Mouse (Mus musculus): ENCODE data around the gene Armc7.
A peak's percentile ranks its signal among the peaks of the same experiment; 100 is the strongest.
"Not testable (repeated sequence)": the region's sequence is repeated elsewhere in the genome, so short reads cannot be mapped to it uniquely, and the experiment has no call there.

Armc7 gene

DNA sequence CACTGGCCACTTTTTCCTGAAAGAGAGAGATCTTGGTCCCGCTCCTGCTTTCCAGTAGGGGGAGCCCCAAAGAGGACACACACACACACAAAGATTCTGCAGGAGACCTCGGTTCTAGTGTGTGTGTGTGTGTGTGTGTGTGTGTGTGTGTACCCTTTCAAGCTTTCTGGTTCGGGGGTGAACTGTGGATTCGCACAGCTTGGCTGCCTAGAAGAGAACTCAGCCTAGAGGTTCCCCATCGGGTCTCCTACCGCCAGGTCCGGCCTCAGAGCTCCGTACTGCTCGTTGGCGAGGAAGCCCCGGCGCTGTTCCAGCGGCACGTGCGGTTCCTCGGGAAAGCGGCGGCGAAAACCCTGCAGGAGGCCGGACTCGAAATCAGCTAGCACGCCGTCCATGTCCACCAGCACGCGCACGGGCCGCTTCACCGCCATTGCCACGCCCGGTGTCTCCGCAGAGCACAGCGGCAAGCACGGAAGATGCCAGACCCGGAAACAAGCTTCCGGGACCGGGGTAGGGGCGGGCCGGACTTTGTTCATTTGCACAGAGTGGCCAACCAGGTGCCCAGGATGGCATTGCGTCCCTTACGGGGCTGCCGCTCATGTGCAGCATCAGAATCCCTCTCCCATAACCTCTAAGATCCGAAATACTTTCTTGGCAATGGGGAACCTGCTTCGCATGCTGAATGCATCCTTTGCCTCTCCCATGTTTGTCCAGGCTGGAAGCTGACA lies 16.1 kb downstream of the Armc7 start, which contains the start of gene Nt5c:
Nt5c (minus strand) TSS at position 507 of the 728 bp plus-strand sequence.
- DNase-seq, result peak; percentile 84 to 85

DNA sequence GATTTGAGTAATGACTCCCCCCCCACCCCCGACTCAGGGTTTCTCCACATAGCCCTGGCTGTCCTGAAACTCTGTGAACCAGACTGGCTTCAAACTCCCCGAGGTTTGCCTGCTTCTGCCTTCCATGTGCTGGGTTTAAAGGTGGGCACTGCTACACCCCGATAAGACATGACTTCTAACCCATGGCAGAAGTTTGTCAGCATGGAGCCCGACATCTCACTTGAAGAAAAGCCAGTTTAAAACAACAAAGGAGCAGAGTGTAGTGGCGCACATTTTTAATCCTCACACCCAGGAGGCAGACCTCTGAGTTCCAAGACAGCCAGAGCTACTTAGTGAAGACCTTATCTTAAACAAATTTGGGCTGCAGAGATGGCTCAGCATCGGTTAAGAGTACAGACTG lies 16.9 kb downstream of the Armc7 start:
- DNase-seq, result no peak

DNA sequence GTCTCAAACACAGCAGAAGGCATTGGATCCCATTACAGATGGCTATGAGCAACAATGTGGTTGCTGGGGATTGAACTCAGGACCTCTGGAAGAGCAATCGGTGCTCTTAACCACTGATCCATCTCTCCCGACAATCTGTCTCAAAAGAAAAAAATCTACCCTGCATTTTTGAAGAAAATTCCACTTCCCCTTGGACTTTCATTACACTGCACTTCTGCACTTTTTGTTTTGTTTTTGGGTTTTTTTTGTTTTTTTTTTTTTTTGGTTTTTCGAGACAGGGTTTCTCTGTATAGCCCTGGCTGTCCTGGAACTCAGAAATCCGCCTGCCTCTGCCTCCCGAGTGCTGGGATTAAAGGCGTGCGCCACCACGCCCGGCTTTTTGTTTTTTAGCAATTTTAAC lies 21.1 kb downstream of the Armc7 start:
- not testable (repeated sequence) for DNase-seq

DNA sequence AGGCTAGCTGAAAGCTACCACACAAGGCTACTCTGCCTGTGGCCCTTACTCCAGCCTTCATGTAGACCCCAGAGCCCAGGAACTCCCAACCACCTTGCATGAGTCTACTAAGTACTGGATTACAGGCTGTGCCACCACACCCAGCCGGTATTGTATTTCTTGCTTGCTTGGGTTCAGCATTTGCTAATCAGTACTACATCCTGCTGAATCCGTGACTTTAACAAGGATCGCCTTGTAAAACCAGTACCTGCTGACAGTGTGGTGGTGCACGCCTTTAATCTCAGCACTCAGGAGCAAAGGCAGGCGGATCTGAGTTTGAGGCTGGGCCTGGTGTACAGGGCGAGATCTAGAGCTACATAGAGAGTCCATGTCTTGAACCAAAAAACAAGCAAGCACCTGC lies 27.2 kb downstream of the Armc7 start:
- no peak for DNase-seq

DNA sequence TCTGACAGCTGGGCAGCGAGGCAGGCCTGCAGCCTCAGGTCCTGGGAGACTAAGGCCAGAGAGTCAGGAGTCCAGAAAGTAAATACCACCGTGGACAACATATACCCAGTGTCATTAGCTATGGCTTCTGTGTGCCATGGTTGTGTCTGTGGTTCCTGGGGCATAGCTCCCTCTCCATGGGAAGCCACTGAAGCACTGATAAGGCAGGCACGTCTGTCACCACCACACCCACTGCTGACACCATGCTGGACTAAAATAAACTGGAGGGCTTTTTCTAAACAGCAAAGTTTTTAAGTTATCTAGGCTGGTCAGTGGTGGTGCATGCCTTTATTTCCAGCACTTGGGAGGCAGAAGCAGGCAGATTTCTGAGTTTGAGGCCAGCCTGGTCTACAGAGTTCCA lies 31.1 kb downstream of the Armc7 start:
- DNase-seq, result no peak

DNA sequence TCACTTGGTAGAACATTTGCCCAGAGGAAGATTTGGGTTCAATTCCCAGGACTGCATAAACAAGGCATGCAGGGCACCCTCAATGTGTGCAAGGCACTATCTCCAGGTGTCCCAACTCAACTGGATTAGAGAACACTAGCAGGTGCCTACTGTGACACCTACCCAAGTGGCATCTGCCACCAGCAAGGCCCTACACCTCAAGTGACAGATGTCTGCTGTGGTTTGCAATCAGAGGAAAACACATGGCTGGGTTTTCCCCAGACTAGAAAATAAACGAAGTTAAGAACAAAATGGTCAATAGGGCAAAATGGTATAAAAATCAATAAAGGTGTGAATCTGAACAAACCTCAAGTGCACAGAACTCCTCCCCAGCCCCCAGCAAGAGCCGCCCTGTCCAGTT lies 32.6 kb downstream of the Armc7 start:
- no peak for DNase-seq

DNA sequence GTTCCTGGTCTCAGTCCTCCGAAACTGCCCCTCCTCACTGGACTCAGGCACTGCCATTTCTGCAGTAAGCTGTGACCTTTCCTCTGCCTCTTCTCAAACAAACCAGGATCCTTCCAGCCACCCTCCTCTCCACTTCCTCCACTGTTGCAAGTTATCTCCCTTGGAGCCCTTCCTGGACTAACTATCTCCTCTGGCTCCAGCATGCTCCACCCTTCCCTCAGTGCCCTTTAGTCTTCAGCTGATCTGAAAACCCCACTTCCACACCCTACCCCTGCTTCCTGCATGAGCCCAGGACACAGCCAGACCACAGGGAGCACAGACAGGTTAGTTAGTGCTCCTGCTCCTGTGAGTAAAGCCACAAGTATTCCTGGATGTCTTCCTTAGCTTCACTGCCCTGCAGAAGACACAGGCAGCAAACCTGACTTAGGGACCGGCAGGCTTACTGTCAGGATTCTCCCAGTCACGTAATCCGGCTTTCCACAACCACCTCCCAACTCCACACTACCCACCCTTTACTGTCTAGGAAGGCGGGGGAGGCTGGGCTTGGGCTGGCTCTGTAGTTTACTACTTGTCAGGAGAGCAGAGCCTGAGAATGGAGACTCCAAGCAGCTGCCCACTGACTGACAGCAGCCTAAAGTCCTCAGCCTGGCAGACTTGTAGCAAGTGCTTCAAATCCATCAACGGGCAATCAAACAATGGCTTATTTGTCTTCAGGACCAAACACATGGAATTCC lies 34.5 kb downstream of the Armc7 start:
- no peak for DNase-seq

DNA sequence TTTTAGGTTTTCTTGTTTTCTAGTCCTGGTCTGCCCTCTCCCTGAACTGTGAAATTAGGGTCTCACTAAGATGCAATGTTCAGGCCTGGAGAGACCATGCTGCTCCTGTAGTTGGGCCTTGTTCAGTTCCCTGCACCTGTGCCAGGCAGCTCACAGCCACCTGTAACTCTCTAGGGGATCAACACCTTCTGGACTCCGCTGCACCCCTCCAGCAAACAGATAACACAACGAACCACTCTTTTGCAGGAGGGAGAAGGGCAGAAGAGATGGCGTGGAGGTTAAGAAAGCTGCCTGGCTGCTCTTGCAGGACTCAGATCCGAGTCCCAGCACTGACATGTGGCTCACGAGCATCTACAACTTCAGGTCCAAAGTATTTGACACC lies 35.0 kb downstream of the Armc7 start:
- no peak for DNase-seq

DNA sequence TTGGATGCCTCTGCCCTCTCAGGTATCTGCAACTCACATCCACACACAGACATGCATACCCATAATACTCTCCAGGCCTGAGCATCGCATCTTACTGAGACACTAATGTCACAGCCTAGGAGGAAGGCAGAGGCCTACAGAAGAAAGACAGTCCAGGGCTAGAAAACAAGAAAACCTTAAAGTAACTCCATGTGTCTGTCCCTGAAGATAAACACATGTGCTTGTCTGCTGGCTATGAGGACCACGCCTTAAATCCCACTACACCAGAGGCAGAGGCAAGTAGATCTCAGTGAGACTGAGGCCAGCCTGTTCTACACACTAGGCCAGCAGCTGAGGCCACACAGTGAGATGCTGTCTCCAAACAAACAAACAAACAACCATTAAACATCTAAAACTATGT lies 35.7 kb downstream of the Armc7 start:
- no peak for DNase-seq

DNA sequence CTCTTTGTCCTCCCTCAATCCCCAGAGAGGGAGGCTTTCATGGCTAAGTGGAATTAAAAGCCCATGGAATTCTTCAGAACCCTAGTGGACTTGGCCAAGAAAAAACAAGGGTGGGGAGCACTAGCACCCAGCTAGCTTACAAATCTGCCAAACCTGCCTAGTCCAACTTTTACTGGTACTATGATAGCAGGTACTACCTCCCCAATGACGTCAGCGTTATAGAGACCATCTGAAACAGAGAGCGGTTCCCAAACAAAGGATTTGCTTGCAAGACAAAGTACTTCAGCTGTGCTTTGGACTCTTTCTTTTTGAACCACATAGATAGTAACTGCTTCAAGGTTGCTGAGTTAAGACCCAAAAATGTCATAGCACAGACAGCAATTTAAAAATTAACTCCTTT lies 36.5 kb downstream of the Armc7 start:
- no peak for DNase-seq

DNA sequence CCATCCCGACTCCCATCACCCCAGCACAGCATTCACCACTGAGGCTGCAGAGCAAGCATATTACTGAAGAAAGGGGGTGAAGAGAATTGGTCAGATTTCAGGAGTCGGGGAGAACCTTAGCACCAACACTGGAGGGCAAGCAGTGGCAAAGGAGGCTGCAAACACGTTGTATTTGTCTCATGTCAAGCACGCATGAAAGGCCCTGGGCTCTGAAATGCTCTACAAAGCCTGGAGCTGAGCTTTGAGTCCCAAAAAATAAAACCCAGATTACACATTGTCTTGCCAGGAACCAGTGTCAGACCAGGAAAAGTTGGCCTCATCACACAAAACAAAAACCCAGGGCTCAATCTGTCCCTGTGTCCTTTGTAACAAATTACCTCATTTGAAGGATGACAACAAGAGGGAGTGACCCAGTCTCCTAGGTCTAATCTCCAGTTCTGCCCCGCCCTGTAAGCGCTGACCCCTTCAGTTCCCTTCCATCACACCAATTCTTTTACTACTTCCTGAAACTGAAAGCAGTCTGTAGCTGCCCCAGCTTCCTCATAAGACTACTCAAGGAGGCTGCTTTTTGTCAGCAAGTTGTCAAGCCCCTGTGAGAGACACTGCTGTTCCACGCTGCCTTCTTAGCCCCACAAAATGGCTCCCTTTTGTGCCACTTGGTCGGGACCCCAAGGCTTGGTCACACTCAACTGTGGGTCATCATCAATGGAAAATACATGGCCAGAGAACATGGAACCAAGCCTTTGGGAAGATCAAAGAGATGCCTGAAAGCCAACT lies 37.1 kb downstream of the Armc7 start:
- no peak for DNase-seq

DNA sequence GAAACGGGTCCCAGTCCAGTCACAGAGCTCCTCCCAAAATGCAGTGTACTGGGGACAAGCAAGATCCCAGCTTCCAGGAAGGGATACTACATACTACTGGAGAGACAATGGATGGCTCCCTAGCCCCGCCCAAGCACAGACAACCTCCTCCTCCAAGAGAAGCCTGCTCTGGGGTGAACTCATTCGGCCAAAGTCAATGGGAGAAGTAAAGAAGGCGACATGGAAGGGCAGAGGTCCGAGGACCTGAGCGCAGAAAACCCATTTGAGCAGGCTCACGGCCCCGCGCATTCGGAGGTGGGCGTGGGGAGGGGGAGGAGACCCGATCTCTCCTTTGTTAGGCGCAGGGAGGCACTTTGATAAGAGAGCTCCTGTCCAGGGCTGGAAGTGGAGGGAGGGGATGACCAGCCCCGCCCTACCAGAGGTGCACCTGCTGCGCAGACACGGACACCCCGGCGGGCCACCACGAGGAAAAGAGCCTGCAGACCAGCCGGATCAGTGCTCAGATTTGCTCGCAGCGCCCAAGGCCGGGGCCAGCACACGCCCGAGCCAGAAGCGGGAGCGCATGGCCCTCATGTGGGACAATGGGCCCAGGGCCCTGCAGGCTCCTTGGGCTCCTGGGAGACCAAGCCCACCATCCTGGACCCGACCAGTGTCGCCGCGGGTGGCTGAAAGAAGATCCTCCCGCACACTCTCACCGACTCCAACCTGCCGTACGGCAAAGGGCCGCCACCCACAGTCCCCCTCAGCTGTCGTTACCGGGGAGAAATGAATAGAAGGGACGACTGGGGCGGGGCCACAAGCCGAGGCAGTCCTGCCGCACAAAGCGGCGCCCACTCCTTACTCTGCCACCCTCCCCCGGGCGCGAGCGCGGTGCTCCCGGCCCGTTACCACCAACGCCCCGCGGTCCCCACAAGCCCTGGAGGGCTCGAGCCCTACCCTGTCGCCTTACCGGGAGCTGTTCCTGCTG lies 38.1 kb downstream of the Armc7 start:
- DNase-seq, result peak; percentile 26 to 33

DNA sequence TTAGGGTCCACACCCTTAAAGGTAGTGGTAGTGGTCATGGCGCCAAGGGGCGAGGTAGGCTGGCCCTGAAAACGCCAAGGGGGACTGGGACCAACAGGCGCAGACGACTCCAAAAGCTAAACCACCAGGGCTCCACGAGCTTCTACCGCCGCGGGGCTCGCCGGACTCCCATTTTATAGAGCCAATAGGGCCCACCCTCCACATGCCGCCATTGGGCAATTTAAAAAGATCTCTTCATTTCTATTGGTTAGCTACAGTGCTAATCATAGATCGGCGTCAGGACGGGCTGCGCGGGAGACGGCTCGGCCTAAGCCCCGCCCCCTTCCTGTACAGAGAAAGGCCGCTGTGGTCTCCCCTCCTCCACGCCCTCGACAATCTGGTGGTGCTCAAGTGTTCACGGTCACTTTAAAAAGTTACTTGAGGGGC lies 38.8 kb downstream of the Armc7 start, which contains the start of gene Jpt1:
Jpt1 (minus strand) TSS at position 150 of the 426 bp plus-strand sequence.
- DNase-seq, result peak; percentile 93 to 98

DNA sequence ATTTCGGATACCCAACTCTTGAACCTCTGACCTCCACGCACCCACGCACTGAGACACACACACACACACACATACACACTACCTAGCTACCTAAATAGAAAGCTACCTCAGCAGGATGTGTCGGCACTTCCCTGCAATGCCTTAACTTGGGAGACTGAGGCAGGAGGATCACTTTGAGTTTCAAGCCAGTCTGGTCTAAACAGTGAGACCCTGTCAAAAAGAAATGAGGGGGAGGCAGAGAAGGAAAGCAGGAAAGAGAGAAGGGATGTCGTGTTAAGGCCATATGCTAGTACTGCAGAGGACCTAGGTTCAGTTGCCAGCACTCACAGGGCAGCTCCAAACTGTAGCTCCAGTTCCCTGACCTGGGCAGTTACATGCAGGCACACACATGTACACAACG lies 39.6 kb downstream of the Armc7 start:
- DNase-seq, result no peak

DNA sequence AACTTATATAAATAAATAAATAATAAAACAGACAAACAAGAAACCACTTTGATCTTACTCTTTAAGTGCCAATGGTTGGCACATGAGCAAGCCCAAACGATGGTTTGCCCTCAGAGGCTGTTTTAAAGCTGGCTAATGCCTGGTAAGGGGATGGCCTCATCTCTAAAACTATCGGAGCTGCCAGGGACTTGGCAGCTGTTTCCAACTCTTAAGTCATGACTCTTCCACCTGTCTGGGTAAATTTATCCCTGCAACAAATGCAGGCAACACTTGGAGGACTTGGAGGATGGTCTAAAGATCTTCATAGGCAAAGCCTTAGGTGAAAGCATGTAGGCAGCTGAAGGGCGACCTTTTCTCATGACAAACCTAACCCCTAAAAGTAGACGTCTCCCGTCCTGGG lies 41.5 kb downstream of the Armc7 start:
- DNase-seq, result no peak

DNA sequence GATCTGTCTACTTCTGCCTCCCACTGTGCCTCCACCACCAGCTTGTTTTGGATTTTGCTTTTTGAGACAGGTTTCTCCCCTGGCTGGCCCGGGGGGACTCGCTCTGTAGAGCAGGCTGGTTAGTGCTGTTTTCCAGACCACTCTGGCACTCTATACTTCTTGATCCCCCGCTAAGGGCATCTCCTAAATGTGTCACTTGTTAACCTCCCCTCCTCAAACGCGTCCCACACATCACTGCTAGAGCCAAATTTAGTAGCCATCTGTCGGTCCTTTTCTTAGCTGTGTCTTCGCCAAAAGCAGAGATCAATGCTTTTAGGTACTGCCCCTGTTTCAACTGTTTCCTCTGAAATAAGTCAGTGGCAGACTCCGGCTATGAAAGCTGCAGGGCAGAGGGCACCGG lies 43.2 kb downstream of the Armc7 start:
- DNase-seq, result peak in 1 of 2 experiments; percentile 24

DNA sequence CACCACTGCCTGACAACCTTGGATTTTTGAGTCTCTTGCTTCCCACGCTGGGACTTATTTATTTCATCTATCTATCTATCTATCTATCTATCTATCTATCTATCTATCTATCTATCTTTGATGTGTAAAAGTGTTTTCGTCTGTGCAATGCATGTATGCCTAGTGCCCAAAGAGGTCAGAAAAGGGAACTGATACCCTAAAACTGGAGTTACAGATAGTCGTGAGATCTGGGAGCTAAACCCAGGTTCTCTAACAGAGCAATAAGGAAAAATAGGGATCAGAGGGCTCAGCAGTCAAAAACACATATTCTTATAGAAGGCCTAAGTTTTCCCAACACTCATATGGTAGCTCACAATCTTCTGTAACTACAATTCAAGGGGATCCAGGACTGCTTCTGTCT lies 44.1 kb downstream of the Armc7 start:
- DNase-seq, result no peak

DNA sequence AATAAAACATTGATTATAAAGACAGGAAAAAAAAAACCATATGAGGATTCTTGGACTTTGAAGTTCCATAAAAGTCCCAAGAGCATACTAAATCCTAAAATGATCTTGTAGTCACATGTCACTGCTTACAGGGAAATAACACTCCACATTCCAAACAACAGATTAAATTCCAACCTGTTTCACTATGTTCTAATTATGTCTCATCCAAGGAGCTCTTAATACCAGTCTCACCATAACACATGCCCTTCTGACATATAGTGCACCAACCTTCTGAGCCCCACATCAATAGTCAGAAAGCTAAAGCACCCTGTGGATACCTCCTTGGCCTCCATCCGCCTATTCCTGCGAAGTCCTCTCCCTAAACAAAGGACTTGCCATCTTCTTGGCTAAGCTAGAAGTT lies 44.8 kb downstream of the Armc7 start:
- no peak for DNase-seq

DNA sequence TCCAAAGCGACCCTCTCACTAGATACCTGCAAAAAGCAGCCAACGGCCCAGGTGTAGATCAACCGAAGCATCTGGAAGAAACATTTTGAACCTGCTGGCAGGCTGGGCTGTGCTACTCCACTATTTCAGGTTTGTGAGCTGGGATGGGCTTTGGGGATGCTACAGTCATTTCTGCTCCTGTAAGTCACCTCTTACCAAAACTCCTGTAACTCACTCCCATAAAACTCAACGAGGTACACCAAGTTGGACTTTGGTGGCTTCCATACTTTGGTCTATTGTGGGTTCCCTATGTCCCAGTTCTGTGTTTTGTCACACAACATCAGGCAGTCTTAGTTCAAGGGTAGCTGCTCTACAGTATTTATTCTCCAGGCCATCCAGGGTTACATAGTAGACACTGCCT lies 45.6 kb downstream of the Armc7 start:
- no peak for DNase-seq

DNA sequence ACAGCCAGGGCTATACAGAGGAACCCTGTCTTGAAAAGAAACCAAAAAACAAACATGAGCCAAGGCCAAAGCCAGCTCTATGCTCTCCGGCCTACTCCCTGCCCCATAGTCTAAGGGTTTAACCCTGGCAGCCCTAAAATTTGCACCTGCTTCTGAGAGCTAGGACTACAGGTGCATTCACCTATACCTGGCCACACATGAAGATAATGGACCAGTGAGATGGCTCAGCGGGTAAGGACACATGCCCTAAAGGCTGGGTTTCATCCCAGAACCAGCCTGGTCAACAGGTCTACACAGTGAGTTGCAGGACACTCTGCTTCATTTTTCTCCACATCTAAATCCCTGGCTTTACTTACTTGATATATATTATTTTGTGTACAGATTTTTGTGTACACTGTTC lies 46.8 kb downstream of the Armc7 start:
- DNase-seq, result no peak

DNA sequence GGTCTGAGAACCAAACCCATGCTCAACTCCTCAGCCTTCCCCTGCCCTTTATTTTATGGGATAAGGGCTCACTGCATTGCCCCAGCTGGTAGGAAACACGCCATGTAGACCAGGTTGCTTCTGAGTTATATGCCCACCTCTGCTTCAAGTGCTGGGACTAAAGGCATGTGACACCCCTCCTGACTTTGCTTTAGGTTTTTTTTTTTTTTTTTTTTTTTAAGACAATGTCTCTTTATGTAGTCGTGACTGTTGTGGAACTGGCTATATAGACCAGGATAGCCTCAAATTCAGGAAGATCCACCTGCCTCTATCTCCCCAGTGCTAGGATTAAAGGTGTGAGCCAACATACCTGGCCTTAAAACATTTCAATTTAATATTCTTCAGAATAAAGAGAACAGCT lies 47.2 kb downstream of the Armc7 start:
- DNase-seq, result no peak

DNA sequence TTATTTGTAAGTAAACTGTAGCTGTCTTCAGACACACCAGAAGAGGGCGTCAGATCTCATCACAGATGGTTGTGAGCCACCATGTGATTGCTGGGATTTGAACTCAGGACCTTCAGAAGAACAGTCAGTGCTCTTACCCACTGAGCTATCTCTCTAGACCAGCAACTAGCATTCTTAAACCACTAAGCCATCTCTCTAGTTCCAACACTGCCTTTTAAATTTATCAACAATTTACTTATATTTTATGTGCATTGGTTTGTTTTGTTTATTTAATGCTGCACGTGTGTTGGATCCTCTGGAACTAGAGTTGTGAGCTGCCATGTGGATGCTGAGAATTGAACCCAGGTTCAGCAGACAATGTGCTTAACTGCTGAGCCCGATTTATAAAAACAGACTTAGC lies 51.0 kb downstream of the Armc7 start:
- DNase-seq, result not testable (repeated sequence)

Data from cerebellum, postnatal 36 days (tissue).